Mouse (Mus musculus) cortical plate, adult 2 months (tissue): ENCODE results near the gene Ino80.
A peak's percentile ranks its signal among the peaks of the same experiment; 100 is the strongest.

Experiments used
- CTCF ChIP-seq: fragments of 200-500 bp; IDR thresholded peaks from 2 replicates; pipeline ENCODE4 v1.5.1; 2011; ENCODE audit warnings: mild to moderate bottlenecking, control low read depth, low read length; ENCODE audit not compliant: insufficient read depth; ENCODE audit errors: extremely low read depth
- POLR2A ChIP-seq: fragments of 200-500 bp; IDR thresholded peaks from 2 replicates; pipeline ENCODE4 v1.6.1; 2011; ENCODE audit warnings: mild to moderate bottlenecking, low read length, control low read depth; ENCODE audit not compliant: insufficient read depth; ENCODE audit errors: extremely low read depth

DNA sequence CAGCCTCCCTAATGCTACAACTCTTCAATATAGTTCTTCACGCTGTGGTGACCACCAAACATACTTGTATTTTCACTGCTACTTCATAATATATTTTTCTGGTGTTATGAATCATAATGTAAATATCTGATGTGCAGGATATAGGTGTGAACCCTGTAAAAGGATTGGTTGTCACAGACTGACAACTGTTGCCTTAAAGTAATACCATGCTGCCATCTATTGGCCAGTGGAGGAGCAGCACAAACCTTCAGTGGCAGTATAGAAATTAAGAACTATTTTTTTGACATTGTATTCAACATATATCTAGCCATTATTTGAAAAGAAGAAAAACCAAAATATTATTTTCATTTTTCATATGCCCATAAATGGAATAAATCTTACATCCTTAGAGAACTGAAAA is 40.5 kb downstream of the Ino80 start:
- TF ChIP-seq CTCF, result peak; percentile 61; the same call in 1 of the 2 replicates
- no peak for TF ChIP-seq POLR2A
